Mouse (Mus musculus) embryonic facial prominence, embryonic 12.5 days (tissue): ENCODE results near the gene Ralgps1. TPM values are rescaled to one million over a fixed set of nuclear protein-coding genes. Genes with fewer than 3 reads are reported as not detected.

Experiments
- ATAC-seq: fragments of 200-750 bp; cut with Nextera tagmentation; 2 replicates; pipeline ENCODE4 v1.8.0; 2017; ENCODE audit not compliant: insufficient number of reproducible peaks, insufficient read depth, low FRiP score, low TSS enrichment
- H3K27ac ChIP-seq: fragments of 300-500 bp; sonication (generic); 2 replicates; pipeline ENCODE4 v1.5.1; 2016; ENCODE audit warnings: mild to moderate bottlenecking
- H3K27me3 ChIP-seq: fragments of 300-500 bp; sonication (generic); 2 replicates; pipeline ENCODE4 v1.6.1; 2016; ENCODE audit warnings: mild to moderate bottlenecking, moderate library complexity
- H3K36me3 ChIP-seq: fragments of 300-500 bp; sonication (generic); 2 replicates; pipeline ENCODE4 v1.6.1; 2016; ENCODE audit warnings: mild to moderate bottlenecking
- H3K4me1 ChIP-seq: fragments of 300-500 bp; sonication (generic); 2 replicates; pipeline ENCODE4 v1.6.1; 2016
- H3K4me2 ChIP-seq: fragments of 300-500 bp; sonication (generic); replicated peaks from 2 replicates; pipeline ENCODE4 v1.6.1; 2016; ENCODE audit warnings: mild to moderate bottlenecking, moderate library complexity
- H3K4me3 ChIP-seq: fragments of 300-500 bp; sonication (generic); 2 replicates; pipeline ENCODE4 v1.5.1; 2016; ENCODE audit warnings: mild to moderate bottlenecking
- H3K9ac ChIP-seq: fragments of 300-500 bp; sonication (generic); 2 replicates; pipeline ENCODE4 v1.6.1; 2016; ENCODE audit warnings: mild to moderate bottlenecking, moderate library complexity
- H3K9me3 ChIP-seq: fragments of 300-500 bp; sonication (generic); 2 replicates; pipeline ENCODE4 v1.6.1; 2016; ENCODE audit warnings: mild to moderate bottlenecking, moderate library complexity
- WGBS: fragments of 180-500 bp; shearing (Covaris S2); methylation state at CpG from one replicate; pipeline ENCODE4 v1.1.7; 2016; 5-methylcytosine and 5-hydroxymethylcytosine counted together
- polyA plus RNA-seq: library from polyadenylated mRNA; unstranded; fragments of >200 nt; fragmentation: Nextera tagmentation; extraction: Ambion mirVana; gene quantifications from 2 replicates; pipeline ENCODE4 v1.2.1, GENCODE M21; 2016

The Ralgps1 gene
- polyA plus RNA-seq, 1 experiment from 2014 or later = 4.8 TPM

- no peak overlapping the region for H3K27ac ChIP-seq
- H3K9ac ChIP-seq = no peak overlapping the region
- no peak for ATAC-seq
- 87% methylated on average over 8 of the region's 8 CpGs for WGBS
- no peaks in the 10 kb centered on the region for H3K9me3 ChIP-seq
- no peaks in the 10 kb centered on the region for H3K4me1 ChIP-seq
- no peaks in the 10 kb centered on the region for H3K27me3 ChIP-seq
- H3K4me3 ChIP-seq = no peak overlapping the region
- no peak overlapping the region for H3K4me2 ChIP-seq
- H3K36me3 ChIP-seq = no peaks in the 10 kb centered on the region
Measured at GRCm38 (mm10) chr2:33359184-33359583, 12.1 kb downstream of the Ralgps1 start.

- Histone ChIP-seq H3K27me3 (no peaks in the 10 kb centered on the region), H3K9ac (no peak overlapping the region), H3K4me3 (no peak overlapping the region), H3K36me3 (no peaks in the 10 kb centered on the region), H3K4me2 (no peak overlapping the region), H3K4me1 (no peaks in the 10 kb centered on the region), H3K27ac (no peak overlapping the region), H3K9me3 (no peaks in the 10 kb centered on the region)
- 82% methylated on average over 7 of the region's 7 CpGs for WGBS
- no peak for ATAC-seq
Measured at GRCm38 (mm10) chr2:33357250-33357838, 13.9 kb downstream of the Ralgps1 start.

- no peak for ATAC-seq
Measured at GRCm38 (mm10) chr2:33355558-33355957, 15.7 kb downstream of the Ralgps1 start.

GRCm38 (mm10) chr2:33353432-33353831 is 17.9 kb downstream of the Ralgps1 start:
- Histone ChIP-seq H3K27me3 (no peaks in the 10 kb centered on the region), H3K4me2 (no peak overlapping the region), H3K27ac (no peak overlapping the region), H3K4me3 (no peak overlapping the region), H3K9ac (no peak overlapping the region), H3K36me3 (no peaks in the 10 kb centered on the region), H3K4me1 (no peaks in the 10 kb centered on the region), H3K9me3 (no peaks in the 10 kb centered on the region)
- 79% methylated on average over 5 of the region's 5 CpGs for WGBS
- no peak for ATAC-seq

More at GRCm38 (mm10) chr2:33355558-33355957, 15.7 kb downstream of the Ralgps1 start:
- Histone ChIP-seq H3K4me2 (no peak overlapping the region), H3K36me3 (no peaks in the 10 kb centered on the region), H3K27me3 (no peaks in the 10 kb centered on the region), H3K9ac (no peak overlapping the region), H3K4me1 (no peaks in the 10 kb centered on the region), H3K27ac (no peak overlapping the region), H3K9me3 (no peaks in the 10 kb centered on the region), H3K4me3 (no peak overlapping the region)
- 94% methylated on average over 6 of the region's 6 CpGs for WGBS

GRCm38 (mm10) chr2:33351449-33351848 is 19.8 kb downstream of the Ralgps1 start:
- Histone ChIP-seq H3K9ac (no peak overlapping the region), H3K4me2 (no peak overlapping the region), H3K4me1 (no peaks in the 10 kb centered on the region), H3K27me3 (no peaks in the 10 kb centered on the region), H3K27ac (no peak overlapping the region), H3K4me3 (no peak overlapping the region), H3K36me3 (no peaks in the 10 kb centered on the region), H3K9me3 (no peaks in the 10 kb centered on the region)
- WGBS = 90% methylated on average over 3 of the region's 3 CpGs
- no peak for ATAC-seq

GRCm38 (mm10) chr2:33350921-33351320 is 20.4 kb downstream of the Ralgps1 start:
- 61% methylated on average over 6 of the region's 6 CpGs for WGBS
- H3K27ac ChIP-seq = no peak overlapping the region

GRCm38 (mm10) chr2:33349581-33349980 is 21.7 kb downstream of the Ralgps1 start:
- 36% methylated on average over 2 of the region's 2 CpGs for WGBS
- no peak for ATAC-seq
- Histone ChIP-seq H3K9me3 (no peaks in the 10 kb centered on the region), H3K27me3 (0 out of 2 replicates have a peak, but pooled peaks cover 4% of the 10 kb centered on the region), H3K4me2 (no peak overlapping the region), H3K36me3 (no peaks in the 10 kb centered on the region), H3K4me3 (no peak overlapping the region), H3K27ac (no peak overlapping the region), H3K4me1 (peaks cover 10% of the 10 kb centered on the region), H3K9ac (no peak overlapping the region)

More at GRCm38 (mm10) chr2:33350921-33351320, 20.4 kb downstream of the Ralgps1 start:
- Histone ChIP-seq H3K36me3 (no peaks in the 10 kb centered on the region), H3K4me2 (no peak overlapping the region), H3K9ac (no peak overlapping the region), H3K9me3 (no peaks in the 10 kb centered on the region), H3K4me3 (no peak overlapping the region), H3K27me3 (no peaks in the 10 kb centered on the region), H3K4me1 (no peaks in the 10 kb centered on the region; the same call in 1 of the 2 replicates)
- no peak for ATAC-seq

GRCm38 (mm10) chr2:33349081-33349480 is 22.2 kb downstream of the Ralgps1 start:
- 27% methylated on average over 2 of the region's 2 CpGs for WGBS
- H3K4me3 ChIP-seq = no peak overlapping the region
- H3K4me2 ChIP-seq = no peak overlapping the region
- H3K9ac ChIP-seq = no peak overlapping the region
- H3K27me3 ChIP-seq = 0 out of 2 replicates have a peak, but pooled peaks cover 4% of the 10 kb centered on the region
- H3K4me1 ChIP-seq = peaks cover 10% of the 10 kb centered on the region
- ATAC-seq = peak; percentile 30; the same call in 1 of the 2 replicates
- no peaks in the 10 kb centered on the region for H3K36me3 ChIP-seq
- no peak overlapping the region for H3K27ac ChIP-seq
- H3K9me3 ChIP-seq = no peaks in the 10 kb centered on the region

GRCm38 (mm10) chr2:33348260-33348659 is 23.0 kb downstream of the Ralgps1 start:
- ATAC-seq = no peak

GRCm38 (mm10) chr2:33347607-33348006 is 23.7 kb downstream of the Ralgps1 start:
- WGBS = 33% methylated on average over 3 of the region's 3 CpGs
- ATAC-seq = no peak
- H3K9me3 ChIP-seq = no peaks in the 10 kb centered on the region
- no peak overlapping the region for H3K9ac ChIP-seq
- peaks cover 10% of the 10 kb centered on the region for H3K4me1 ChIP-seq
- no peaks in the 10 kb centered on the region for H3K36me3 ChIP-seq
- no peak overlapping the region for H3K27ac ChIP-seq
- H3K27me3 ChIP-seq = 0 out of 2 replicates have a peak, but pooled peaks cover 4% of the 10 kb centered on the region
- no peak overlapping the region for H3K4me3 ChIP-seq
- no peak overlapping the region for H3K4me2 ChIP-seq

More at GRCm38 (mm10) chr2:33348260-33348659, 23.0 kb downstream of the Ralgps1 start:
- H3K4me1 ChIP-seq = peaks cover 10% of the 10 kb centered on the region
- H3K27ac ChIP-seq = no peak overlapping the region
- H3K4me3 ChIP-seq = no peak overlapping the region
- H3K36me3 ChIP-seq = no peaks in the 10 kb centered on the region
- 75% methylated on average over 3 of the region's 3 CpGs for WGBS
- 0 out of 2 replicates have a peak, but pooled peaks cover 4% of the 10 kb centered on the region for H3K27me3 ChIP-seq
- H3K9me3 ChIP-seq = no peaks in the 10 kb centered on the region
- no peak overlapping the region for H3K4me2 ChIP-seq
- no peak overlapping the region for H3K9ac ChIP-seq

GRCm38 (mm10) chr2:33346749-33347148 is 24.5 kb downstream of the Ralgps1 start:
- Histone ChIP-seq H3K4me3 (no peak overlapping the region), H3K4me1 (peaks cover 10% of the 10 kb centered on the region), H3K36me3 (no peaks in the 10 kb centered on the region), H3K4me2 (no peak overlapping the region), H3K9me3 (no peaks in the 10 kb centered on the region), H3K27ac (no peak overlapping the region), H3K27me3 (0 out of 2 replicates have a peak, but pooled peaks cover 4% of the 10 kb centered on the region), H3K9ac (no peak overlapping the region)
- ATAC-seq = no peak
- 81% methylated on average over 5 of the region's 5 CpGs for WGBS

- no peak overlapping the region for H3K4me2 ChIP-seq
- H3K9me3 ChIP-seq = no peaks in the 10 kb centered on the region
- H3K36me3 ChIP-seq = no peaks in the 10 kb centered on the region
- H3K27me3 ChIP-seq = 0 out of 2 replicates have a peak, but pooled peaks cover 4% of the 10 kb centered on the region
- WGBS = 57% methylated on average over 4 of the region's 4 CpGs
- H3K4me1 ChIP-seq = peaks cover 10% of the 10 kb centered on the region
- H3K4me3 ChIP-seq = no peak overlapping the region
- H3K9ac ChIP-seq = no peak overlapping the region
- peak overlapping the region; percentile 64 for H3K27ac ChIP-seq
- no peak for ATAC-seq
Measured at GRCm38 (mm10) chr2:33345956-33346355, 25.3 kb downstream of the Ralgps1 start.
